Mouse (Mus musculus): Measurements from ENCODE around the gene Scap. TPM values are rescaled to one million over a fixed set of nuclear protein-coding genes. Genes with fewer than 3 reads are reported as not detected.
"Not testable (repeated sequence)": the region's sequence is repeated elsewhere in the genome, so short reads cannot be mapped to it uniquely, and the experiment has no call there.

Gene Scap
- polyA plus RNA-seq, 1 experiment from 2014 or later = 38.7 TPM

GRCm38 (mm10) chr9:110369860-110370259, 36.8 kb downstream of the Scap start:
- Histone ChIP-seq H3K9me3 (replicated peaks) (no peaks in the 10 kb centered on the region), H3K36me3 (peaks cover 55% of the 10 kb centered on the region), H3K27ac (replicated peaks) (no peak overlapping the region), H3K4me1 (no peaks in the 10 kb centered on the region), H3K27me3 (ENCODE audit: low read depth, poor library complexity, severe bottlenecking) (no peaks in the 10 kb centered on the region), H3K4me3 (no peak overlapping the region)
- WGBS = 91% methylated on average over 3 of the region's 3 CpGs
- no peak for DNase-seq (ENCODE audit: low spot score)

- H3K27ac ChIP-seq (replicated peaks) = no peak overlapping the region
- H3K27me3 ChIP-seq (ENCODE audit: low read depth, poor library complexity, severe bottlenecking) = no peaks in the 10 kb centered on the region
- no peaks in the 10 kb centered on the region for H3K4me1 ChIP-seq
- 95% methylated on average over 13 of the region's 13 CpGs for WGBS
- DNase-seq (ENCODE audit: low spot score) = no peak
- no peak overlapping the region for H3K4me3 ChIP-seq
- peaks cover 75% of the 10 kb centered on the region for H3K36me3 ChIP-seq
- no peaks in the 10 kb centered on the region for H3K9me3 ChIP-seq (replicated peaks)
Measured at GRCm38 (mm10) chr9:110373871-110374270, 40.8 kb downstream of the Scap start.

GRCm38 (mm10) chr9:110375668-110376067, 42.6 kb downstream of the Scap start:
- Histone ChIP-seq H3K9me3 (replicated peaks) (no peaks in the 10 kb centered on the region), H3K27ac (replicated peaks) (no peak overlapping the region), H3K27me3 (ENCODE audit: low read depth, poor library complexity, severe bottlenecking) (no peaks in the 10 kb centered on the region), H3K4me1 (no peaks in the 10 kb centered on the region), H3K36me3 (peaks cover 86% of the 10 kb centered on the region), H3K4me3 (no peak overlapping the region)
- DNase-seq (ENCODE audit: low spot score) = no peak
- WGBS = 93% methylated on average over 3 of the region's 3 CpGs

GRCm38 (mm10) chr9:110377655-110378054, 44.6 kb downstream of the Scap start:
- 90% methylated on average over 15 of the region's 15 CpGs for WGBS
- H3K4me1 ChIP-seq; H3K9me3 ChIP-seq (replicated peaks); H3K4me3 ChIP-seq; H3K27me3 ChIP-seq (ENCODE audit: low read depth, poor library complexity, severe bottlenecking); H3K27ac ChIP-seq (replicated peaks); DNase-seq (ENCODE audit: low spot score): not testable (repeated sequence)
- peaks cover 98% of the 10 kb centered on the region for H3K36me3 ChIP-seq

GRCm38 (mm10) chr9:110379361-110379760, 46.3 kb downstream of the Scap start:
- WGBS = 95% methylated on average over 8 of the region's 8 CpGs
- Histone ChIP-seq H3K27ac (replicated peaks) (no peak overlapping the region), H3K4me3 (no peak overlapping the region), H3K27me3 (ENCODE audit: low read depth, poor library complexity, severe bottlenecking) (no peaks in the 10 kb centered on the region), H3K9me3 (replicated peaks) (no peaks in the 10 kb centered on the region), H3K36me3 (peaks cover 98% of the 10 kb centered on the region), H3K4me1 (peaks cover 6% of the 10 kb centered on the region; the same call in 1 of the 2 replicates)
- DNase-seq (ENCODE audit: low spot score) = no peak

GRCm38 (mm10) chr9:110380662-110381061, 47.6 kb downstream of the Scap start:
- Histone ChIP-seq H3K9me3 (replicated peaks) (no peaks in the 10 kb centered on the region), H3K27me3 (ENCODE audit: low read depth, poor library complexity, severe bottlenecking) (no peaks in the 10 kb centered on the region), H3K4me3 (no peak overlapping the region), H3K27ac (replicated peaks) (no peak overlapping the region), H3K4me1 (peaks cover 6% of the 10 kb centered on the region; the same call in 1 of the 2 replicates), H3K36me3 (peaks cover 99% of the 10 kb centered on the region)
- no peak for DNase-seq (ENCODE audit: low spot score)
- WGBS = 45% methylated on average over 21 of the region's 21 CpGs

- Histone ChIP-seq H3K9me3 (replicated peaks) (no peaks in the 10 kb centered on the region), H3K4me1 (peaks cover 6% of the 10 kb centered on the region; the same call in 1 of the 2 replicates), H3K27ac (replicated peaks) (no peak overlapping the region), H3K36me3 (peaks cover 99% of the 10 kb centered on the region), H3K4me3 (no peak overlapping the region), H3K27me3 (ENCODE audit: low read depth, poor library complexity, severe bottlenecking) (no peaks in the 10 kb centered on the region)
- no peak for DNase-seq (ENCODE audit: low spot score)
- WGBS = 81% methylated on average over 12 of the region's 12 CpGs
Measured at GRCm38 (mm10) chr9:110381292-110381691, 48.2 kb downstream of the Scap start.

- WGBS = 95% methylated on average over 7 of the region's 7 CpGs
- Histone ChIP-seq H3K36me3 (peaks cover 99% of the 10 kb centered on the region), H3K4me1 (peaks cover 6% of the 10 kb centered on the region; the same call in 1 of the 2 replicates)
Measured at GRCm38 (mm10) chr9:110384369-110384929, 51.4 kb downstream of the Scap start.

GRCm38 (mm10) chr9:110388011-110388410, 54.9 kb downstream of the Scap start:
- Histone ChIP-seq H3K4me1 (no peaks in the 10 kb centered on the region), H3K27me3 (ENCODE audit: low read depth, poor library complexity, severe bottlenecking) (no peaks in the 10 kb centered on the region), H3K36me3 (peaks cover 100% of the 10 kb centered on the region), H3K9me3 (replicated peaks) (no peaks in the 10 kb centered on the region), H3K4me3 (no peak overlapping the region), H3K27ac (replicated peaks) (no peak overlapping the region)
- WGBS = 93% methylated on average over 7 of the region's 7 CpGs
- no peak for DNase-seq (ENCODE audit: low spot score)

More at GRCm38 (mm10) chr9:110384369-110384929, 51.4 kb downstream of the Scap start:
- DNase-seq (ENCODE audit: low spot score) = no peak
- Histone ChIP-seq H3K4me3 (no peak overlapping the region), H3K27ac (replicated peaks) (no peak overlapping the region), H3K27me3 (ENCODE audit: low read depth, poor library complexity, severe bottlenecking) (no peaks in the 10 kb centered on the region), H3K9me3 (replicated peaks) (no peaks in the 10 kb centered on the region)

GRCm38 (mm10) chr9:110390843-110391242, 57.8 kb downstream of the Scap start:
- 96% methylated on average over 3 of the region's 3 CpGs for WGBS
- no peaks in the 10 kb centered on the region for H3K27me3 ChIP-seq (ENCODE audit: low read depth, poor library complexity, severe bottlenecking)
- H3K4me1 ChIP-seq = no peaks in the 10 kb centered on the region
- no peak overlapping the region for H3K27ac ChIP-seq (replicated peaks)
- peaks cover 98% of the 10 kb centered on the region for H3K36me3 ChIP-seq
- no peaks in the 10 kb centered on the region for H3K9me3 ChIP-seq (replicated peaks)
- H3K4me3 ChIP-seq = no peak overlapping the region
- DNase-seq (ENCODE audit: low spot score) = no peak

- 94% methylated on average over 4 of the region's 4 CpGs for WGBS
Measured at GRCm38 (mm10) chr9:110393295-110393694, 60.2 kb downstream of the Scap start.

GRCm38 (mm10) chr9:110400650-110401049, 67.6 kb downstream of the Scap start:
- no peak overlapping the region for H3K4me3 ChIP-seq
- no peak for DNase-seq (ENCODE audit: low spot score)
- 89% methylated on average over 5 of the region's 5 CpGs for WGBS
- no peaks in the 10 kb centered on the region for H3K27me3 ChIP-seq (ENCODE audit: low read depth, poor library complexity, severe bottlenecking)
- no peaks in the 10 kb centered on the region for H3K4me1 ChIP-seq
- peaks cover 63% of the 10 kb centered on the region for H3K36me3 ChIP-seq
- H3K9me3 ChIP-seq (replicated peaks) = no peaks in the 10 kb centered on the region
- no peak overlapping the region for H3K27ac ChIP-seq (replicated peaks)

More at GRCm38 (mm10) chr9:110393295-110393694, 60.2 kb downstream of the Scap start:
- Histone ChIP-seq H3K27me3 (ENCODE audit: low read depth, poor library complexity, severe bottlenecking) (no peaks in the 10 kb centered on the region), H3K9me3 (replicated peaks) (no peaks in the 10 kb centered on the region), H3K4me3 (no peak overlapping the region), H3K4me1 (no peaks in the 10 kb centered on the region), H3K27ac (replicated peaks) (no peak overlapping the region), H3K36me3 (peaks cover 97% of the 10 kb centered on the region)
- no peak for DNase-seq (ENCODE audit: low spot score)

- H3K9me3 ChIP-seq (replicated peaks) = no peaks in the 10 kb centered on the region
- no peak overlapping the region for H3K27ac ChIP-seq (replicated peaks)
- H3K4me3 ChIP-seq = no peak overlapping the region
- H3K4me1 ChIP-seq = peaks cover 18% of the 10 kb centered on the region
- no peak for DNase-seq (ENCODE audit: low spot score)
- H3K36me3 ChIP-seq = peaks cover 48% of the 10 kb centered on the region
- WGBS = 92% methylated on average over 2 of the region's 2 CpGs
- H3K27me3 ChIP-seq (ENCODE audit: low read depth, poor library complexity, severe bottlenecking) = no peaks in the 10 kb centered on the region
Measured at GRCm38 (mm10) chr9:110402731-110403130, 69.6 kb downstream of the Scap start.

All from midbrain, embryonic 10.5 days (tissue).